Mouse (Mus musculus): ENCODE measurements around the gene Hacd1. TPM values are rescaled to one million over a fixed set of nuclear protein-coding genes. Genes with fewer than 3 reads are reported as not detected.

Gene Hacd1
- polyA plus RNA-seq, 1 experiment, result 3.3 TPM

- Histone ChIP-seq H3K36me3 (ENCODE audit: control insufficient read depth) (no peaks in the 10 kb centered on the region), H3K27me3 (ENCODE audit: control insufficient read depth) (no peaks in the 10 kb centered on the region), H3K9me3 (ENCODE audit: control insufficient read depth, low read length) (no peaks in the 10 kb centered on the region), H3K4me1 (ENCODE audit: control insufficient read depth) (no peaks in the 10 kb centered on the region), H3K4me3 (replicated peaks) (no peak overlapping the region)
- no peak for TF ChIP-seq GATA1 (IDR thresholded peaks at IDR 0.05; ENCODE audit: low read length)
- TF ChIP-seq TAL1 (IDR thresholded peaks at IDR 0.05; ENCODE audit: low read length), result no peak
Observed at GRCm38 (mm10) chr2:13888568-13888967, 167.4 kb downstream of the Hacd1 start.

DNA sequence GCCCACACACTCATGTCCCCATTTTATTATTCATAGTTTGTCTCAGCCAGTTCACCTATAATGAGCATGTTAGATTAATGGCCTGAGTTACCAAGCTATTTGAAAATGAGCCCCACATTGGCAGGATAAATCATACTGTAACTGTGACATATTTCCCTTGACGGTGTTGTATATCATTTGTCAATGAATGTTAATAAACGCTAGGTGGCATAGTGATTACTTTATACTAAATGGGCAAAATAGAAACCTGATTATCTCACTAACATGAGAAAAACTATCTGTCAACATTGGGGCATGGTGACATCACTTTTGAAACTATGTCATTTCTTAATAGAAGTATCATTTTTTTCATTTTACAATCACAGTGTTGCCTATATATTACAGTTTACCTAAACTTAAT, 198.5 kb downstream of the Hacd1 start:
- no peaks in the 10 kb centered on the region for H3K36me3 ChIP-seq (ENCODE audit: control insufficient read depth)
- TF ChIP-seq TAL1 (IDR thresholded peaks at IDR 0.05; ENCODE audit: low read length), result no peak
- no peak for TF ChIP-seq GATA1 (IDR thresholded peaks at IDR 0.05; ENCODE audit: low read length)
- H3K9me3 ChIP-seq (ENCODE audit: control insufficient read depth, low read length), result no peaks in the 10 kb centered on the region
- no peaks in the 10 kb centered on the region for H3K4me1 ChIP-seq (ENCODE audit: control insufficient read depth)
- H3K4me3 ChIP-seq (replicated peaks), result no peak overlapping the region
- H3K27me3 ChIP-seq (ENCODE audit: control insufficient read depth), result no peaks in the 10 kb centered on the region

DNA sequence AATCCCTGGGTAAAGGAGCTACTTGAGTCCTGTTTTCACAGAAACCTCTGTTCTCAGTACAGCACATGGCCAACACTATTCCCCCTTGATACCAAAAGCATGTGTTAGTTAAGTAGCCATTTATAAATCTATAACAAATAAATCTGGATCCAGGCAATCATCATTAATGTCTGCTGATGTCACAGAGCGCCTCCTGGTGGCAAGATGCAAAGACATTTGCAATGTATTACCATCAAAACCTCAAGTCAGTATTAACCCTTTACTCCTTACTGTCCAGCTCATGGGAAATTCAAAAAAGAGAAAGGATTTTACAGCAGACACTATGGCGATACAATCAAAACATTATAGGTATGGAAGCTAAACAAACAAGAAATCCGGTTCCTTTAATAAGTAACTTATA, 200.4 kb downstream of the Hacd1 start:
- H3K36me3 ChIP-seq (ENCODE audit: control insufficient read depth), result no peaks in the 10 kb centered on the region
- H3K9me3 ChIP-seq (ENCODE audit: control insufficient read depth, low read length), result no peaks in the 10 kb centered on the region
- no peak for TF ChIP-seq GATA1 (IDR thresholded peaks at IDR 0.05; ENCODE audit: low read length)
- no peak for TF ChIP-seq TAL1 (IDR thresholded peaks at IDR 0.05; ENCODE audit: low read length)
- no peak overlapping the region for H3K4me3 ChIP-seq (replicated peaks)
- no peaks in the 10 kb centered on the region for H3K27me3 ChIP-seq (ENCODE audit: control insufficient read depth)
- H3K4me1 ChIP-seq (ENCODE audit: control insufficient read depth), result no peaks in the 10 kb centered on the region

- Histone ChIP-seq H3K4me1 (ENCODE audit: control insufficient read depth) (no peaks in the 10 kb centered on the region), H3K36me3 (ENCODE audit: control insufficient read depth) (no peaks in the 10 kb centered on the region), H3K9me3 (ENCODE audit: control insufficient read depth, low read length) (no peaks in the 10 kb centered on the region), H3K27me3 (ENCODE audit: control insufficient read depth) (no peaks in the 10 kb centered on the region), H3K4me3 (replicated peaks) (no peak overlapping the region)
- no peak for TF ChIP-seq TAL1 (IDR thresholded peaks at IDR 0.05; ENCODE audit: low read length)
- no peak for TF ChIP-seq GATA1 (IDR thresholded peaks at IDR 0.05; ENCODE audit: low read length)
Observed at GRCm38 (mm10) chr2:13836310-13836709, 219.6 kb downstream of the Hacd1 start.

DNA sequence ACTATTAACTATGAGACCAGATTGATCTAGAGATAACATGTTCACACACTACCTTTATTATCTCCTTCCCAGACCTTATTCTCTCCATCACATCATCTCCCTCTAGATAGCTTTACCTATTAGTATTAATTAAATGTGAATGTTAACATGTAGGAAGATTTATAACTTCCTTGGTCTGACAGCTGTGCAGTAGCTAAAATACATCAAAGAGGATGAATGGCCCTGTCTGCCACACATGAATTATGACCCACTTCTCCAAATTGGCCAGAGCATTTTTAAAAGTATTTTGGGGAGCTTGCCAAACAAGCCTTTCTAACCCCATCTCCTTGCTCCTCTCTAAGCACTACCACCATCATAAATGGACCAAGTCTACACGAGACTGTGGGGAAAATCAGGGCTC, 220.9 kb downstream of the Hacd1 start:
- H3K4me1 ChIP-seq (ENCODE audit: control insufficient read depth), result no peaks in the 10 kb centered on the region
- no peak for TF ChIP-seq TAL1 (IDR thresholded peaks at IDR 0.05; ENCODE audit: low read length)
- no peak for TF ChIP-seq GATA1 (IDR thresholded peaks at IDR 0.05; ENCODE audit: low read length)
- H3K9me3 ChIP-seq (ENCODE audit: control insufficient read depth, low read length), result no peaks in the 10 kb centered on the region
- H3K4me3 ChIP-seq (replicated peaks), result no peak overlapping the region
- no peaks in the 10 kb centered on the region for H3K27me3 ChIP-seq (ENCODE audit: control insufficient read depth)
- no peaks in the 10 kb centered on the region for H3K36me3 ChIP-seq (ENCODE audit: control insufficient read depth)

- no peaks in the 10 kb centered on the region for H3K4me1 ChIP-seq (ENCODE audit: control insufficient read depth)
- H3K27me3 ChIP-seq (ENCODE audit: control insufficient read depth), result no peaks in the 10 kb centered on the region
- TF ChIP-seq TAL1 (IDR thresholded peaks at IDR 0.05; ENCODE audit: low read length) (no peak), GATA1 (IDR thresholded peaks at IDR 0.05; ENCODE audit: low read length) (no peak)
- H3K36me3 ChIP-seq (ENCODE audit: control insufficient read depth), result no peaks in the 10 kb centered on the region
- no peak overlapping the region for H3K4me3 ChIP-seq (replicated peaks)
- no peaks in the 10 kb centered on the region for H3K9me3 ChIP-seq (ENCODE audit: control insufficient read depth, low read length)
Observed at GRCm38 (mm10) chr2:13816645-13817044, 239.3 kb downstream of the Hacd1 start.

GRCm38 (mm10) chr2:13808593-13808992, 247.3 kb downstream of the Hacd1 start:
- no peaks in the 10 kb centered on the region for H3K36me3 ChIP-seq (ENCODE audit: control insufficient read depth)
- no peaks in the 10 kb centered on the region for H3K9me3 ChIP-seq (ENCODE audit: control insufficient read depth, low read length)
- TF ChIP-seq TAL1 (IDR thresholded peaks at IDR 0.05; ENCODE audit: low read length) (no peak), GATA1 (IDR thresholded peaks at IDR 0.05; ENCODE audit: low read length) (no peak)
- no peak overlapping the region for H3K4me3 ChIP-seq (replicated peaks)
- H3K27me3 ChIP-seq (ENCODE audit: control insufficient read depth), result no peaks in the 10 kb centered on the region
- H3K4me1 ChIP-seq (ENCODE audit: control insufficient read depth), result no peaks in the 10 kb centered on the region

- H3K4me1 ChIP-seq (ENCODE audit: control insufficient read depth), result no peaks in the 10 kb centered on the region
- no peaks in the 10 kb centered on the region for H3K9me3 ChIP-seq (ENCODE audit: control insufficient read depth, low read length)
- TF ChIP-seq TAL1 (IDR thresholded peaks at IDR 0.05; ENCODE audit: low read length), result no peak
- TF ChIP-seq GATA1 (IDR thresholded peaks at IDR 0.05; ENCODE audit: low read length), result no peak
- no peak overlapping the region for H3K4me3 ChIP-seq (replicated peaks)
- H3K36me3 ChIP-seq (ENCODE audit: control insufficient read depth), result no peaks in the 10 kb centered on the region
- no peaks in the 10 kb centered on the region for H3K27me3 ChIP-seq (ENCODE audit: control insufficient read depth)
Observed at GRCm38 (mm10) chr2:13808008-13808407, 247.9 kb downstream of the Hacd1 start.

- no peaks in the 10 kb centered on the region for H3K27me3 ChIP-seq (ENCODE audit: control insufficient read depth)
- TF ChIP-seq GATA1 (IDR thresholded peaks at IDR 0.05; ENCODE audit: low read length) (no peak), TAL1 (IDR thresholded peaks at IDR 0.05; ENCODE audit: low read length) (no peak)
- no peaks in the 10 kb centered on the region for H3K4me1 ChIP-seq (ENCODE audit: control insufficient read depth)
- no peak overlapping the region for H3K4me3 ChIP-seq (replicated peaks)
- no peaks in the 10 kb centered on the region for H3K36me3 ChIP-seq (ENCODE audit: control insufficient read depth)
- H3K9me3 ChIP-seq (ENCODE audit: control insufficient read depth, low read length), result no peaks in the 10 kb centered on the region
Observed at GRCm38 (mm10) chr2:13806120-13806519, 249.8 kb downstream of the Hacd1 start.

- H3K36me3 ChIP-seq (ENCODE audit: control insufficient read depth), result no peaks in the 10 kb centered on the region
- no peak overlapping the region for H3K4me3 ChIP-seq (replicated peaks)
- TF ChIP-seq TAL1 (IDR thresholded peaks at IDR 0.05; ENCODE audit: low read length), result no peak
- no peak for TF ChIP-seq GATA1 (IDR thresholded peaks at IDR 0.05; ENCODE audit: low read length)
- no peaks in the 10 kb centered on the region for H3K27me3 ChIP-seq (ENCODE audit: control insufficient read depth)
- no peaks in the 10 kb centered on the region for H3K9me3 ChIP-seq (ENCODE audit: control insufficient read depth, low read length)
- H3K4me1 ChIP-seq (ENCODE audit: control insufficient read depth), result no peaks in the 10 kb centered on the region
Observed at GRCm38 (mm10) chr2:13800639-13801038, 255.3 kb downstream of the Hacd1 start.

Other genes with a start within 250 kb of the Hacd1 start
- 3.8 TPM in 2 replicates for gene Stam, start 18.0 kb upstream of the Hacd1 start, polyA plus RNA-seq (2012)
- gene Tmem236, start 118.4 kb upstream of the Hacd1 start, polyA plus RNA-seq (2012), result not detected in 2 replicates
- 0.01 and 0.03 TPM in 2 replicates for gene Mrc1, start 173.3 kb upstream of the Hacd1 start, polyA plus RNA-seq (2012)

All from erythroblast, embryonic 14.5 days (primary cell).